Mouse (Mus musculus): Measurements from ENCODE around the gene Zfp526. TPM values are rescaled to one million over a fixed set of nuclear protein-coding genes. Genes with fewer than 3 reads are reported as not detected.

Zfp526 gene
- total RNA-seq, 2 experiments from 2014 or later: 8.7 to 11.4 TPM

Small RNA genes lying within 50 kb of the gene (microRNA-seq; reads per million reads assigned to microRNA genes)
- gene Mir7048: 0.47 to 0.70 reads per million in 2 experiments

Other genes starting within 250 kb of the Zfp526 start
- gene Rabac1, start 248.7 kb upstream of the Zfp526 start, total RNA-seq (2021): 100 to 1,000 TPM; 292 to 300 TPM
- under 1 TPM; 0.43 to 0.72 TPM for gene Atp1a3, start 215.5 kb upstream of the Zfp526 start, total RNA-seq (2021)
- 1 to 10 TPM; 9.0 to 9.5 TPM for gene Grik5, start 149.1 kb upstream of the Zfp526 start, total RNA-seq (2021)
- gene Zfp574, start 148.9 kb upstream of the Zfp526 start, total RNA-seq (2021): 10 to 100 TPM; 12.1 to 13.6 TPM
- gene Pou2f2, start 41.7 kb upstream of the Zfp526 start, total RNA-seq (2021): under 1 TPM; 0.19 to 0.50 TPM
- gene Dedd2, start 810 bp upstream of the Zfp526 start, total RNA-seq (2021): 10 to 100 TPM; 14.2 TPM
- 10 to 100 TPM; 69.7 to 72.0 TPM for gene Gsk3a, start 16.4 kb downstream of the Zfp526 start, total RNA-seq (2021)
- 10 to 100 TPM; 38.6 to 42.2 TPM for gene Erf, start 29.3 kb downstream of the Zfp526 start, total RNA-seq (2021)
- gene Cic, start 46.3 kb downstream of the Zfp526 start, total RNA-seq (2021): 10 to 100 TPM; 88.4 to 90.5 TPM
- gene Pafah1b3, start 76.6 kb downstream of the Zfp526 start, total RNA-seq (2021): 10 to 100 TPM; 12.8 to 16.0 TPM
- not detected for gene Prr19, start 80.0 kb downstream of the Zfp526 start, total RNA-seq (2021)
- gene Tmem145, start 84.7 kb downstream of the Zfp526 start, total RNA-seq (2021): not detected
- gene Megf8, start 95.7 kb downstream of the Zfp526 start, total RNA-seq (2021): 10 to 100 TPM; 28.8 to 29.9 TPM
- not detected for gene Cnfn, start 148.3 kb downstream of the Zfp526 start, total RNA-seq (2021)
- 10 to 100 TPM; 50.2 to 67.2 TPM for gene Lipe, start 177.3 kb downstream of the Zfp526 start, total RNA-seq (2021)
- gene Cxcl17, start 191.5 kb downstream of the Zfp526 start, total RNA-seq (2021): not detected

Measured in heart, postnatal 10 days (tissue).